Mouse (Mus musculus): ENCODE data around the gene Vwf.

Vwf gene

GRCm38 (mm10) chr6:125586042-125586566 lies 39.5 kb downstream of the Vwf start:
- CTCF ChIA-PET: interaction anchor here (0.6 kb wide), 1 partner anchor 83 kb away, joined by 3 read pairs; no protein-coding TSS in a partner anchor

GRCm38 (mm10) chr6:125588241-125588640 lies 41.7 kb downstream of the Vwf start:
- CTCF ChIA-PET: no interaction called here

- CTCF ChIA-PET: no interaction called here
These were observed 42.5 kb downstream of the Vwf start for GRCm38 (mm10) chr6:125589075-125589474.

GRCm38 (mm10) chr6:125590056-125590455 lies 43.5 kb downstream of the Vwf start:
- CTCF ChIA-PET: interaction anchor here (0.6 kb wide), 2 partner anchors 101 to 175 kb away, joined by 3 to 10 read pairs; no protein-coding TSS in a partner anchor

- CTCF ChIA-PET: interaction anchor here (0.6 to 1.1 kb wide), 3 partner anchors 102 to 176 kb away, joined by 3 to 10 read pairs (median 3); no protein-coding TSS in a partner anchor
These were observed 43.9 kb downstream of the Vwf start for GRCm38 (mm10) chr6:125590471-125590870.

- CTCF ChIA-PET: interaction anchor here (1.1 kb wide), 1 partner anchor 165 kb away, joined by 3 read pairs; no protein-coding TSS in a partner anchor
These were observed 45.2 kb downstream of the Vwf start for GRCm38 (mm10) chr6:125591652-125592385.

GRCm38 (mm10) chr6:125592536-125592935 lies 46.0 kb downstream of the Vwf start:
- CTCF ChIA-PET: no interaction called here

- CTCF ChIA-PET: no interaction called here
These were observed 47.7 kb downstream of the Vwf start for GRCm38 (mm10) chr6:125594311-125594710.

- CTCF ChIA-PET: no interaction called here
These were observed 48.3 kb downstream of the Vwf start for GRCm38 (mm10) chr6:125594825-125595224.

GRCm38 (mm10) chr6:125596701-125597318 lies 50.2 kb downstream of the Vwf start:
- CTCF ChIA-PET: no interaction called here

GRCm38 (mm10) chr6:125597716-125598115 lies 51.1 kb downstream of the Vwf start:
- CTCF ChIA-PET: interaction anchor here (1.1 to 1.2 kb wide), 2 partner anchors 170 to 179 kb away, joined by 3 to 4 read pairs; no protein-coding TSS in a partner anchor

- CTCF ChIA-PET: interaction anchor here (0.9 kb wide), 1 partner anchor 173 kb away, joined by 8 read pairs; no protein-coding TSS in a partner anchor
These were observed 53.5 kb downstream of the Vwf start for GRCm38 (mm10) chr6:125600036-125600558.

- CTCF ChIA-PET: interaction anchor here (0.6 to 1.9 kb wide), 4 partner anchors 174 to 798 kb away, joined by 3 to 8 read pairs (median 6); no protein-coding TSS in a partner anchor
These were observed 54.1 kb downstream of the Vwf start for GRCm38 (mm10) chr6:125600669-125601068.

GRCm38 (mm10) chr6:125601190-125601589 lies 54.6 kb downstream of the Vwf start:
- CTCF ChIA-PET: interaction anchor here (0.6 to 1.9 kb wide), 3 partner anchors 183 to 798 kb away, joined by 3 to 8 read pairs (median 3); no protein-coding TSS in a partner anchor

- CTCF ChIA-PET: interaction anchor here (1.9 kb wide), 1 partner anchor 183 kb away, joined by 8 read pairs; no protein-coding TSS in a partner anchor
These were observed 55.2 kb downstream of the Vwf start for GRCm38 (mm10) chr6:125601748-125602147.

GRCm38 (mm10) chr6:125602354-125602753 lies 55.8 kb downstream of the Vwf start:
- CTCF ChIA-PET: interaction anchor here (0.7 to 1.9 kb wide), 3 partner anchors 54 to 184 kb away, joined by 3 to 8 read pairs (median 3); no protein-coding TSS in a partner anchor

- CTCF ChIA-PET: interaction anchor here (0.5 to 1.6 kb wide), 3 partner anchors 179 to 808 kb away, joined by 3 to 4 read pairs (median 3); no protein-coding TSS in a partner anchor
These were observed 56.7 kb downstream of the Vwf start for GRCm38 (mm10) chr6:125603234-125603633.

- CTCF ChIA-PET: interaction anchor here (0.5 to 1.6 kb wide), 4 partner anchors 122 to 809 kb away, joined by 3 to 4 read pairs (median 4); no protein-coding TSS in a partner anchor
These were observed 57.3 kb downstream of the Vwf start for GRCm38 (mm10) chr6:125603678-125604462.

- CTCF ChIA-PET: interaction anchor here (1.2 kb wide), 1 partner anchor 123 kb away, joined by 4 read pairs; no protein-coding TSS in a partner anchor
These were observed 58.1 kb downstream of the Vwf start for GRCm38 (mm10) chr6:125604463-125605191.

- CTCF ChIA-PET: no interaction called here
These were observed 62.5 kb downstream of the Vwf start for GRCm38 (mm10) chr6:125609025-125609424.
